Mouse (Mus musculus) CH12.LX (cell line): ENCODE measurements at regions not wholly inside any gene's neighbourhood (a gene's known extent, or its start where the extent isn't known, plus 50 kb on each side); places are given as distances from the start of the nearest gene placed in this dataset.

Source experiments
- DNase-seq: peaks from one replicate; pipeline ENCODE4 v3.0.0-alpha.2; 2013; ENCODE audit errors: extremely low read depth
- H3K27ac ChIP-seq: 2 replicates; pipeline ENCODE4 v1.5.1; 2012; ENCODE audit warnings: low read depth, mild to moderate bottlenecking, control low read depth, moderate library complexity; ENCODE audit not compliant: insufficient read depth
- H3K27me3 ChIP-seq: replicated peaks from 2 replicates; pipeline ENCODE3; 2012; ENCODE audit warnings: inconsistent platforms
- H3K36me3 ChIP-seq, 2 experiments: replicated peaks in 1 of 2; 2 replicates each; pipeline versions ENCODE3 to v1.6.1; 2012; ENCODE audit warnings: inconsistent platforms in 1 of 2, low read length in 1 of 2, mild to moderate bottlenecking in 1 of 2, mixed read lengths in 1 of 2, moderate library complexity in 1 of 2; ENCODE audit not compliant: control insufficient read depth in 1 of 2, insufficient read depth in 1 of 2
- H3K4me1 ChIP-seq, 2 experiments: 2 replicates each; pipeline ENCODE4 v1.6.1; 2012; ENCODE audit warnings: inconsistent platforms in 1 of 2, moderate library complexity in 1 of 2; ENCODE audit not compliant: insufficient read depth in 2 of 2, control insufficient read depth in 1 of 2
- H3K4me2 ChIP-seq: 2 replicates; pipeline ENCODE4 v1.6.1; 2012; ENCODE audit warnings: low read depth, mild to moderate bottlenecking, control low read depth; ENCODE audit not compliant: poor library complexity, insufficient read depth, severe bottlenecking
- H3K4me3 ChIP-seq, 3 experiments: fragments of 150-350 bp in 1 of 3; sonication (generic) in 1 of 3; replicated peaks in 1 of 3; 2 replicates each; pipeline versions ENCODE3 to v1.5.1; 2011 to 2012; ENCODE audit warnings: low read depth in 2 of 3, low read length in 2 of 3, mild to moderate bottlenecking in 2 of 3, moderate library complexity in 2 of 3, control low read depth in 1 of 3, improper control_type of control experiment in 1 of 3, inconsistent platforms in 1 of 3, mixed read lengths in 1 of 3; ENCODE audit not compliant: poor library complexity in 1 of 3
- H3K79me2 ChIP-seq: replicated peaks from 2 replicates; pipeline ENCODE4 v1.6.1; 2012; ENCODE audit warnings: mild to moderate bottlenecking, moderate library complexity; ENCODE audit not compliant: control insufficient read depth, poor library complexity, insufficient read depth, severe bottlenecking; ENCODE audit errors: extremely low read depth
- H3K9ac ChIP-seq: 2 replicates; pipeline ENCODE4 v1.6.1; 2012; ENCODE audit warnings: low read depth, mild to moderate bottlenecking, control low read depth, moderate library complexity; ENCODE audit not compliant: insufficient read depth
- H3K9me3 ChIP-seq: replicated peaks from 2 replicates; pipeline ENCODE3; 2012; ENCODE audit warnings: low read length, inconsistent platforms, mixed read lengths
- CHD1 ChIP-seq: IDR thresholded peaks from 2 replicates; pipeline ENCODE4 v1.6.1; 2012; ENCODE audit warnings: low read depth, low read length, improper control_type of control experiment, inconsistent platforms
- E2F4 ChIP-seq: IDR thresholded peaks from 2 replicates; pipeline ENCODE4 v1.6.1; 2011; ENCODE audit warnings: low read depth, low read length, improper control_type of control experiment; ENCODE audit not compliant: insufficient replicate concordance
- GABPA ChIP-seq: IDR thresholded peaks from 2 replicates; pipeline ENCODE4 v1.6.1; 2012; ENCODE audit warnings: low read depth, low read length, improper control_type of control experiment, inconsistent platforms; ENCODE audit not compliant: insufficient replicate concordance
- IRF4 ChIP-seq: IDR thresholded peaks from 2 replicates; pipeline ENCODE4 v1.6.1; 2014; ENCODE audit warnings: low read depth, mild to moderate bottlenecking, inconsistent platforms, low read length, improper control_type of control experiment
- JUN ChIP-seq: IDR thresholded peaks from 2 replicates; pipeline ENCODE4 v1.6.1; 2011; ENCODE audit warnings: low read depth, mild to moderate bottlenecking, low read length, improper control_type of control experiment, moderate library complexity; ENCODE audit not compliant: insufficient read depth
- JUND ChIP-seq: conservative IDR thresholded peaks from 2 replicates; pipeline ENCODE4 v1.6.1; 2011; ENCODE audit warnings: low read depth, low read length, improper control_type of control experiment
- KAT2A ChIP-seq: IDR thresholded peaks from 2 replicates; pipeline ENCODE4 v1.6.1; 2012; ENCODE audit warnings: low read length, improper control_type of control experiment, inconsistent platforms; ENCODE audit not compliant: insufficient replicate concordance
- MAX ChIP-seq: IDR thresholded peaks from 2 replicates; pipeline ENCODE4 v1.6.1; 2011; ENCODE audit warnings: low read length, improper control_type of control experiment
- MAZ ChIP-seq: IDR thresholded peaks from 2 replicates; pipeline ENCODE4 v1.6.1; 2012; ENCODE audit warnings: low read depth, mild to moderate bottlenecking, inconsistent platforms, low read length, improper control_type of control experiment, moderate library complexity
- NELFE ChIP-seq: IDR thresholded peaks from 2 replicates; pipeline ENCODE4 v1.6.1; 2011; ENCODE audit warnings: low read depth, low read length, improper control_type of control experiment
- NRF1 ChIP-seq: IDR thresholded peaks from 2 replicates; pipeline ENCODE4 v1.6.1; 2014; ENCODE audit warnings: low read depth, mild to moderate bottlenecking, inconsistent platforms, low read length, improper control_type of control experiment, moderate library complexity
- PAX5 ChIP-seq: IDR thresholded peaks from 2 replicates; pipeline ENCODE4 v1.6.1; 2012; ENCODE audit warnings: low read length, inconsistent platforms, mixed read lengths
- POLR2A ChIP-seq: IDR thresholded peaks from 2 replicates; pipeline ENCODE4 v1.6.1; 2011; ENCODE audit warnings: low read depth, mild to moderate bottlenecking, improper control_type of control experiment, low read length
- POLR2AphosphoS2 ChIP-seq: IDR thresholded peaks from 2 replicates; pipeline ENCODE4 v1.6.1; 2011; ENCODE audit warnings: low read depth, low read length, improper control_type of control experiment
- SIN3A ChIP-seq: IDR thresholded peaks from 2 replicates; pipeline ENCODE4 v1.6.1; 2012; ENCODE audit warnings: low read length, improper control_type of control experiment, inconsistent platforms
- SMC3 ChIP-seq: IDR thresholded peaks from 2 replicates; pipeline ENCODE4 v1.6.1; 2011; ENCODE audit warnings: low read depth, low read length, improper control_type of control experiment
- TBP ChIP-seq: conservative IDR thresholded peaks from 2 replicates; pipeline ENCODE4 v1.6.1; 2011; ENCODE audit warnings: low read depth, low read length, improper control_type of control experiment
- TCF12 ChIP-seq: IDR thresholded peaks from 2 replicates; pipeline ENCODE4 v1.6.1; 2014; ENCODE audit warnings: low read depth, mild to moderate bottlenecking, inconsistent platforms, low read length, improper control_type of control experiment
- UBTF ChIP-seq: IDR thresholded peaks from 2 replicates; pipeline ENCODE4 v1.6.1; 2012; ENCODE audit warnings: low read depth, mild to moderate bottlenecking, inconsistent platforms, low read length, improper control_type of control experiment, moderate library complexity
- USF1 ChIP-seq: IDR thresholded peaks from 2 replicates; pipeline ENCODE4 v1.6.1; 2014; ENCODE audit warnings: low read depth, mild to moderate bottlenecking, inconsistent platforms, low read length, improper control_type of control experiment
- ZC3H11A ChIP-seq: IDR thresholded peaks from 2 replicates; pipeline ENCODE4 v1.6.1; 2012; ENCODE audit warnings: low read depth, mild to moderate bottlenecking, inconsistent platforms, low read length, improper control_type of control experiment
- dilution Hi-C: fragments of 300-500 bp; cut with MboI; formaldehyde crosslinking; loops from 2 replicates; pipeline ENCODE4 v1.14.3; 2020; ENCODE audit warnings: low sequenced_read_pairs; ENCODE audit not compliant: extremely low pct_unique_long_range_greater_than_20kb, extremely low pct_ligation_motif_present
- in situ Hi-C: fragments of 300-500 bp; cut with MboI; formaldehyde crosslinking; loops from 3 replicates; pipeline ENCODE4 v1.14.3; 2019; ENCODE audit warnings: low sequenced_read_pairs, low pct_ligation_motif_present, low pct_unique_long_range_greater_than_20kb, mixed read lengths

- TF ChIP-seq MAZ, result no peak
- TF ChIP-seq POLR2A, result no peak
- TF ChIP-seq PAX5, result no peak
- TF ChIP-seq NELFE, result no peak
- no peak for TF ChIP-seq USF1
- TF ChIP-seq, all 38 proteins: peak for 3
Measured at GRCm38 (mm10) chr9:113421645-113422044, 286.4 kb downstream of the Pdcd6ip start (continued).

- Histone ChIP-seq H3K4me2 (no peak overlapping the region), H3K27me3 (peaks cover 6% of the 10 kb centered on the region), H3K9ac (no peak overlapping the region), H3K9me3 (peaks cover 27% of the 10 kb centered on the region), H3K4me3 (no peak overlapping the region), H3K79me2 (no peaks in the 10 kb centered on the region), H3K36me3 (no peaks in the 10 kb centered on the region), H3K4me1 (no peaks in the 10 kb centered on the region), H3K27ac (no peak overlapping the region)
- no peak for TF ChIP-seq PAX5
- no peak for TF ChIP-seq JUN
- TF ChIP-seq KAT2A, result no peak
- TF ChIP-seq TCF12, result no peak
- TF ChIP-seq NELFE, result no peak
- no peak for TF ChIP-seq USF1
- TF ChIP-seq GABPA, result no peak
- TF ChIP-seq IRF4, result no peak
- no peak for TF ChIP-seq ZC3H11A
- TF ChIP-seq NRF1, result no peak
- TF ChIP-seq CHD1, result no peak
- TF ChIP-seq SIN3A, result no peak
- no peak for TF ChIP-seq POLR2AphosphoS2
- TF ChIP-seq MAZ, result no peak
- TF ChIP-seq UBTF, result no peak
- no peak for TF ChIP-seq JUND
- TF ChIP-seq SMC3, result no peak
- no peak for TF ChIP-seq E2F4
- no peak for TF ChIP-seq MAX
- TF ChIP-seq TBP, result no peak
- in situ Hi-C loops (no loop called here), dilution Hi-C loops (no loop called here)
- DNase-seq, result no peak
Measured at GRCm38 (mm10) chr9:113421121-113421520, 286.9 kb downstream of the Pdcd6ip start.
